Mouse (Mus musculus): ENCODE measurements at regions not wholly inside any gene's neighbourhood (a gene's known extent, or its start where the extent isn't known, plus 50 kb on each side); places are given as distances from the start of the nearest gene placed in this dataset.

DNA sequence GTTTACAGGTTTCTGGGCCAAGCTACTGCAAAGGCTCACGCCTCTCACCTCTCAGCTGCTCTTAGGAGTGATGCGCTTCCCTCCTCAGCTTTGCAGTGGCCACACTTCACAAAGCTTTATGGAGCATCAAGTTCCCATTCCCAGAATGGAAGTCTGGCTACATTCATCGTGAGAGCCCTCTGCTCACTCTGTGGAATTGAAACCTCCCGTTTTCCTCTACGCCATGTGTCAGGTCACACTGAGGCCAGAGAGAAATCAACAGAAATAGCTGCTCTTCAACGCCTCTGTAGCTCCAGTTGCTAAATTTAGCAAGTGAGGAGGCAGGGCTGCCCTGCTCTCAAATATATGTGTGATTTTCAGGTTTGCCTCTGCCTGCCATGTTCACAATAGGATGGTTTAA lies 265.3 kb upstream of the 4930583I09Rik start:
- DNase-seq (ENCODE audit: low spot score in 2 of 2) = no peak
- H3K27ac ChIP-seq = no peak overlapping the region
- no peak overlapping the region for H3K4me3 ChIP-seq
- TF ChIP-seq CTCF (conservative IDR thresholded peaks at IDR 0.05) = no peak

- no peak for DNase-seq (ENCODE audit: low spot score in 2 of 2)
- Histone ChIP-seq H3K27ac (no peak overlapping the region), H3K4me3 (no peak overlapping the region)
- TF ChIP-seq CTCF (conservative IDR thresholded peaks at IDR 0.05) = no peak
These were observed 246.4 kb upstream of the 4930583I09Rik start for GRCm38 (mm10) chr17:65082249-65082648.

GRCm38 (mm10) chr17:65081779-65082086 lies 245.9 kb upstream of the 4930583I09Rik start:
- H3K27ac ChIP-seq = no peak overlapping the region
- no peak overlapping the region for H3K4me3 ChIP-seq
- TF ChIP-seq CTCF (conservative IDR thresholded peaks at IDR 0.05) = no peak
- no peak for DNase-seq (ENCODE audit: low spot score in 2 of 2)

GRCm38 (mm10) chr17:65081072-65081778 lies 245.4 kb upstream of the 4930583I09Rik start:
- DNase-seq (ENCODE audit: low spot score in 2 of 2) = no peak
- H3K27ac ChIP-seq = no peak overlapping the region
- H3K4me3 ChIP-seq = no peak overlapping the region
- TF ChIP-seq CTCF (conservative IDR thresholded peaks at IDR 0.05) = no peak

DNA sequence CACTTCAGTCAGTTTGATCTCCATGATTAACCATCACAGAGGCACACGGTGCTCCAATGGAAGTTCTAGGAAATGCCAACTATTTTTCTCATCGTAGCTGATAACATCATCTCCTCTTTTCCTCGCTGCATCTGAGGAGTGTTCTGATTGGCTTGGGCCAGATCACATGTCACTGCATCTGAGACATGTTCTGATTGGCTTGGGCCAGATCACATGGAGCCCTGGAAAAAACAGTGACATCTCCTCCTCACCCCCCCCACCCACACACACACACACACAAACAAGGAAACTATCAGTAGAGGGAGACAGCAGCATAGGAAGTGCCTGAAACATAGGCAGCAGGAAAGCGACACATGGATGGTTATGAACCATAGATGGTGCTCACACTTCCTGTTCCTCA lies 239.0 kb upstream of the 4930583I09Rik start:
- no peak overlapping the region for H3K27ac ChIP-seq
- TF ChIP-seq CTCF (conservative IDR thresholded peaks at IDR 0.05) = no peak
- no peak for DNase-seq (ENCODE audit: low spot score in 2 of 2)
- no peak overlapping the region for H3K4me3 ChIP-seq

GRCm38 (mm10) chr17:65071114-65071513 lies 235.2 kb upstream of the 4930583I09Rik start:
- Histone ChIP-seq H3K27ac (no peak overlapping the region), H3K4me3 (no peak overlapping the region)
- peak; percentile 79 for TF ChIP-seq CTCF (conservative IDR thresholded peaks at IDR 0.05)
- DNase-seq (ENCODE audit: low spot score in 2 of 2) = peak; percentile 32 to 40

- TF ChIP-seq CTCF (conservative IDR thresholded peaks at IDR 0.05) = no peak
- Histone ChIP-seq H3K4me3 (no peak overlapping the region), H3K27ac (no peak overlapping the region)
- no peak for DNase-seq (ENCODE audit: low spot score in 2 of 2)
These were observed 230.3 kb upstream of the 4930583I09Rik start for GRCm38 (mm10) chr17:65066135-65066534.

DNA sequence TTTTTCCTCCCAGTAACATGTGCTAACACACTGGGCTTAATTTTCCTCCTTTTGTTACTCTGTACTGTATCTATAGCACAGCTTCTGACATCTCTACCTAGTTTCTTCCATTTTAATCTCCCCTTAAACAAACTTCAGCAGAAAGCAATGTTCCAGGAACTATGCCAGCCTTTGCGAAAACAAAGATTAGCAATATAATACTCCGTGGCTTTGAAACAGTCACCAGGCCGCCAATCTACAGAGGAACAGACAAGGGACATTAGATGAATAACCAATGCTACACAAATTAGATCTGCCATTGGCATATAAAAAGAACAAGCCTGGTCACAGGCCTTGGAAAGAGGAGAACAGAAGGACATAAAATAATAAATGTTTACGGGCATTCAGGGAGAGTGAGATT lies 220.2 kb upstream of the 4930583I09Rik start:
- H3K4me3 ChIP-seq = no peak overlapping the region
- TF ChIP-seq CTCF (conservative IDR thresholded peaks at IDR 0.05) = no peak
- DNase-seq (ENCODE audit: low spot score in 2 of 2) = no peak

GRCm38 (mm10) chr17:65049860-65050482 lies 214.1 kb upstream of the 4930583I09Rik start:
- no peak for TF ChIP-seq CTCF (conservative IDR thresholded peaks at IDR 0.05)
- DNase-seq (ENCODE audit: low spot score in 2 of 2) = no peak
- Histone ChIP-seq H3K4me3 (no peak overlapping the region), H3K27ac (no peak overlapping the region)

More for the DNA sequence above, 220.2 kb upstream of the 4930583I09Rik start:
- no peak overlapping the region for H3K27ac ChIP-seq

- H3K4me3 ChIP-seq = no peak overlapping the region
- no peak for DNase-seq (ENCODE audit: low spot score in 2 of 2)
- TF ChIP-seq CTCF (conservative IDR thresholded peaks at IDR 0.05) = no peak
- no peak overlapping the region for H3K27ac ChIP-seq
These were observed 179.9 kb upstream of the 4930583I09Rik start for GRCm38 (mm10) chr17:65015731-65016130.

DNA sequence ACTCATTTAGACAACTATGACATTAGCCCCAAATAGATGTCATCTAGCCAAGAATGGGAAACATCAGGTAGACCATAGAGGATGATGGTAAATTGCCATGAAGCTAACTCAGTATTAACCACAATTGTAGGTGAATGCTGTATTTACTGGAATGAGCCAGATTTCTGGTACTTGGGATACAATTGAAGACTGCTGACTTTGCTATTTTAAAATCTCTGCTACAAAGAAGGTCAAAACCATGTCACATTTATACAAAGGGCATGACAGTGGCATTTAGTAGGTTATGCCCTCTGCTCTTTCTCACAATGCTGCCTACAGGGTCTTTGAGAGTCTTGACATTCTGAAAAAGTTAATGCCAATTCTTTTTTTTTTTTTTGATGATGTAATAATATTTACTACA lies 178.8 kb upstream of the 4930583I09Rik start:
- no peak for DNase-seq (ENCODE audit: low spot score in 2 of 2)
- no peak overlapping the region for H3K4me3 ChIP-seq
- no peak for TF ChIP-seq CTCF (conservative IDR thresholded peaks at IDR 0.05)
- H3K27ac ChIP-seq = no peak overlapping the region

GRCm38 (mm10) chr17:65000626-65001135 lies 164.8 kb upstream of the 4930583I09Rik start:
- DNase-seq (ENCODE audit: low spot score in 2 of 2) = no peak
- TF ChIP-seq CTCF (conservative IDR thresholded peaks at IDR 0.05) = no peak
- no peak overlapping the region for H3K4me3 ChIP-seq

DNA sequence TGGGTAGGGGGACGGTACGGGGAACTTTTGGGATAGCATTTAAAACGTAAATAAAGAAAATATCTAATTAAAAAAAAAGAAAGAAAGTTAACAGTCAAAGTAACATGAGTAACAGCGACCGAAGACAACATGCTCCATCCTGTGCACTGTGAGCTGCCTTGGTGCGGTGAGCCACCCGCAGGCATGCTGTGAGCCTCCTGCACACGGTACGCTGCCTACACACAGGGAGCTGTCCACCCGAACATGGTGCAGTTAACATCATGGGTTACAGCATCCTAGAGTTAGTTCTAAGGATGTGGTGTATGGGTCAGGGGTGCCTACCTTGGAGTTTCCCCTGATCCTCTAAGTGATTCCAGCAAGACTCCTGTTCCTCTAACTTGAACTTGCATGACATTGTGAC lies 158.6 kb upstream of the 4930583I09Rik start:
- no peak for DNase-seq (ENCODE audit: low spot score in 2 of 2)
- Histone ChIP-seq H3K27ac (no peak overlapping the region), H3K4me3 (no peak overlapping the region)
- TF ChIP-seq CTCF (conservative IDR thresholded peaks at IDR 0.05) = no peak

More at GRCm38 (mm10) chr17:65000626-65001135, 164.8 kb upstream of the 4930583I09Rik start:
- H3K27ac ChIP-seq = no peak overlapping the region

- Histone ChIP-seq H3K4me3 (no peak overlapping the region), H3K27ac (no peak overlapping the region)
- DNase-seq (ENCODE audit: low spot score in 2 of 2) = no peak
- no peak for TF ChIP-seq CTCF (conservative IDR thresholded peaks at IDR 0.05)
These were observed 155.4 kb upstream of the 4930583I09Rik start for GRCm38 (mm10) chr17:64991262-64991661.
